In the genomic region with DNA sequence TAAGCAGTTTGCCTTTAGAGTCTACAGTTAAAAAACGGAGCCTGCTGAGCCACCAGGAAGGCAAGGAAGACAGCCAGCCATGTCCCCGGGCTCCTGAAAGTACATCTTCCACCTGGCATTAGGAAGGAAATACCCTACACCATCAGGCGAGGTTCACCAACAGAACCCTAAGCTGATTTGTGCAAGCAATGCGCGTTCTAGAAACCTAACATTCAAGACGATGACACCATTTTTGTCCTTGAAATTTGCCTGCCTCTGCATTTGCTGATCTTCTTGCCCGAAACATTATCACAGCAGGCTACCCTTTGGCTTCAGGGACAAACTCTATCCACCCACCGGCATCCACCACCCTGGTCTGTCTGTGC, we compare ENCODE assay signal across 9 mouse cellular contexts. TPM values are rescaled to one million over a fixed set of nuclear protein-coding genes. Genes with fewer than 3 reads are reported as not detected.
DNase-seq lines count a peak whose midpoint lies in the region; ATAC-seq and TF ChIP-seq lines count a peak whose summit lies in the region.
"Had no signal": no experiment of that assay in that cellular context is flagged by ENCODE, and none has a peak within 500 bp of the region (broad histone marks: within the 10 kb centered on the region; RNA-seq: fewer than 3 reads in every experiment).

No protein-coding gene starts in this region.

- no peak overlapping the region for H3K4me2 ChIP-seq in midbrain, embryonic 13.5 days (replicated peaks)
- no peak overlapping the region for H3K4me2 ChIP-seq in midbrain, embryonic 14.5 days (ENCODE audit: low read length)
- H3K4me2 ChIP-seq in hindbrain, embryonic 16.5 days (ENCODE audit: low read length), result no peak overlapping the region

- peak overlapping the region; percentile 85 for H3K4me3 ChIP-seq in gastrocnemius, adult 2 months
- H3K4me3 ChIP-seq in midbrain, embryonic 13.5 days (replicated peaks), result no peak overlapping the region
- H3K4me3 ChIP-seq in midbrain, embryonic 14.5 days (replicated peaks; ENCODE audit: low read depth, low read length), result no peak overlapping the region
- no peak overlapping the region for H3K4me3 ChIP-seq in hindbrain, embryonic 16.5 days (ENCODE audit: low read length)
- no peak overlapping the region for H3K4me3 ChIP-seq in small intestine, adult 2 months (ENCODE audit: low read depth, low read length)

- H3K9me3 ChIP-seq in midbrain, embryonic 13.5 days, result no peaks in the 10 kb centered on the region
- no peaks in the 10 kb centered on the region for H3K9me3 ChIP-seq in midbrain, embryonic 14.5 days (ENCODE audit: control insufficient read depth, low read length)
- no peaks in the 10 kb centered on the region for H3K9me3 ChIP-seq in hindbrain, embryonic 16.5 days (ENCODE audit: control insufficient read depth, low read length)

- H3K9ac ChIP-seq in midbrain, embryonic 13.5 days (replicated peaks), result no peak overlapping the region
- H3K9ac ChIP-seq in midbrain, embryonic 14.5 days (replicated peaks; ENCODE audit: low read length), result no peak overlapping the region
- H3K9ac ChIP-seq in hindbrain, embryonic 16.5 days (ENCODE audit: low read depth, low read length), result no peak overlapping the region

- DNase-seq in gastrocnemius, adult 2 months, result no peak
- DNase-seq in gastrocnemius, postnatal 10 days, result no peak
- DNase-seq in midbrain, embryonic 14.5 days, result no peak
- DNase-seq in spleen, adult 12 weeks (ENCODE audit: low spot score), result no peak
- no peak for DNase-seq in ovary, postnatal 14 days (ENCODE audit: low spot score)
- DNase-seq: layer of hippocampus, postnatal 36 days had no signal

- peak overlapping the region; percentile 100 for H3K27ac ChIP-seq in gastrocnemius, adult 2 months
- H3K27ac ChIP-seq in midbrain, embryonic 13.5 days, result peak overlapping the region; percentile 25; the same call in 1 of the 2 replicates
- H3K27ac ChIP-seq in midbrain, embryonic 14.5 days (replicated peaks; ENCODE audit: low read depth, low read length), result no peak overlapping the region
- peak overlapping the region; percentile 98 for H3K27ac ChIP-seq in hindbrain, embryonic 16.5 days (ENCODE audit: low read depth, low read length)
- H3K27ac ChIP-seq in small intestine, adult 2 months (ENCODE audit: insufficient read depth, low read depth, low read length), result peak overlapping the region; percentile 75

- no peaks in the 10 kb centered on the region for H3K27me3 ChIP-seq in midbrain, embryonic 13.5 days
- no peaks in the 10 kb centered on the region for H3K27me3 ChIP-seq in midbrain, embryonic 14.5 days (ENCODE audit: control insufficient read depth, insufficient read depth, low read length)
- H3K27me3 ChIP-seq in hindbrain, embryonic 16.5 days (replicated peaks; ENCODE audit: control insufficient read depth, insufficient read depth, low read length), result no peaks in the 10 kb centered on the region
- no peaks in the 10 kb centered on the region for H3K27me3 ChIP-seq in small intestine, adult 2 months (ENCODE audit: control insufficient read depth, insufficient read depth, low read length)

- no peak for ATAC-seq in midbrain, embryonic 13.5 days
- no peak for ATAC-seq in midbrain, embryonic 14.5 days (ENCODE audit: low FRiP score, low TSS enrichment)
- ATAC-seq in hindbrain, embryonic 16.5 days, result no peak

- intact Hi-C loops in gastrocnemius, adult 2 months (cut with DNase I), result no loop called here

- peaks cover 6% of the 10 kb centered on the region for H3K36me3 ChIP-seq in midbrain, embryonic 13.5 days
- peaks cover 8% of the 10 kb centered on the region for H3K36me3 ChIP-seq in midbrain, embryonic 14.5 days (ENCODE audit: control insufficient read depth, insufficient read depth, low read length)
- H3K36me3 ChIP-seq in hindbrain, embryonic 16.5 days (ENCODE audit: control insufficient read depth, insufficient read depth, low read length), result peaks cover 2% of the 10 kb centered on the region; the same call in 1 of the 2 replicates
- peaks cover 6% of the 10 kb centered on the region for H3K36me3 ChIP-seq in small intestine, adult 2 months (ENCODE audit: control insufficient read depth, insufficient read depth, low read length)

- TF ChIP-seq POLR2A in small intestine, adult 2 months (IDR thresholded peaks at IDR 0.05; ENCODE audit: low read depth, low read length), result no peak

- 79% methylated on average over 8 of the region's 8 CpGs for WGBS in midbrain, embryonic 13.5 days
- WGBS in midbrain, embryonic 14.5 days, result 76% methylated on average over 8 of the region's 8 CpGs
- WGBS in hindbrain, embryonic 16.5 days, result 67% methylated on average over 8 of the region's 8 CpGs
- 56% methylated on average over 8 of the region's 8 CpGs for WGBS in small intestine, adult 2 months

- peaks cover 55% of the 10 kb centered on the region for H3K4me1 ChIP-seq in midbrain, embryonic 13.5 days (replicated peaks)
- H3K4me1 ChIP-seq in midbrain, embryonic 14.5 days (ENCODE audit: control insufficient read depth, insufficient read depth, low read length), result peaks cover 18% of the 10 kb centered on the region; the same call in 1 of the 2 replicates
- H3K4me1 ChIP-seq in hindbrain, embryonic 16.5 days (ENCODE audit: control insufficient read depth, insufficient read depth, low read depth, low read length), result peaks cover 29% of the 10 kb centered on the region
- peaks cover 18% of the 10 kb centered on the region; the same call in 1 of the 2 replicates for H3K4me1 ChIP-seq in small intestine, adult 2 months (ENCODE audit: control insufficient read depth, insufficient read depth, insufficient read length, low read length)

- TF ChIP-seq CTCF in gastrocnemius, adult 2 months (IDR thresholded peaks at IDR 0.05), result no peak
- no peak for TF ChIP-seq CTCF in small intestine, adult 2 months (IDR thresholded peaks at IDR 0.05; ENCODE audit: extremely low read depth, insufficient read length, insufficient replicate concordance, low read depth, low read length)

RNA-seq across cellular contexts. Expression of a gene that starts 1.9 kb away (rescaled TPM):
- 10 to 100 TPM; 10.4 to 11.7 TPM for total RNA-seq in gastrocnemius, adult 2 months (2021)
- total RNA-seq in gastrocnemius, postnatal 10 days (2021), result 10 to 100 TPM; 10.2 to 10.6 TPM
- polyA plus RNA-seq in midbrain, embryonic 13.5 days (2015; fragmentation: Nextera tagmentation; extraction: Ambion mirVana), result 13.7 and 16.0 TPM in 2 replicates
- 9.4 and 10.8 TPM in 2 replicates for polyA plus RNA-seq in midbrain, embryonic 14.5 days (2014; fragmentation: Nextera tagmentation; extraction: Ambion mirVana)
- polyA plus RNA-seq in hindbrain, embryonic 16.5 days (2015; fragmentation: Nextera tagmentation; extraction: Ambion mirVana), result 14.1 and 15.9 TPM in 2 replicates
- 6.0 and 8.9 TPM in 2 replicates for polyA plus RNA-seq in small intestine, adult 2 months (2012; rRNA removed)

RNA-seq across cellular contexts. Expression of a gene that starts 24.4 kb away (rescaled TPM):
- 10 to 100 TPM; 25.4 to 32.3 TPM for total RNA-seq in gastrocnemius, adult 2 months (2021)
- total RNA-seq in gastrocnemius, postnatal 10 days (2021), result 10 to 100 TPM; 21.6 to 27.6 TPM
- 3.5 and 4.1 TPM in 2 replicates for polyA plus RNA-seq in midbrain, embryonic 13.5 days (2015; fragmentation: Nextera tagmentation; extraction: Ambion mirVana)
- 3.8 and 5.8 TPM in 2 replicates for polyA plus RNA-seq in midbrain, embryonic 14.5 days (2014; fragmentation: Nextera tagmentation; extraction: Ambion mirVana)
- polyA plus RNA-seq in hindbrain, embryonic 16.5 days (2015; fragmentation: Nextera tagmentation; extraction: Ambion mirVana), result 3.6 and 3.7 TPM in 2 replicates
- polyA plus RNA-seq in small intestine, adult 2 months (2012; rRNA removed), result 18.7 and 36.7 TPM in 2 replicates
